Mouse (Mus musculus): ENCODE results near the gene Alx3.

Alx3 gene

GRCm38 (mm10) chr3:107594662-107595263 lies at the start of gene Alx3:
Gene Alx3, plus strand, starts transcription at chr3:107595031.
- no peak for DNase-seq (ENCODE audit: low read depth, low spot score)

- no peak for DNase-seq (ENCODE audit: low read depth, low spot score)
Observed at GRCm38 (mm10) chr3:107545278-107545677, 49.6 kb upstream of the Alx3 start.

GRCm38 (mm10) chr3:107545716-107546412 lies 49.0 kb upstream of the Alx3 start:
- DNase-seq (ENCODE audit: low read depth, low spot score): no peak

- no peak for DNase-seq (ENCODE audit: low read depth, low spot score)
Observed at GRCm38 (mm10) chr3:107546956-107547355, 47.9 kb upstream of the Alx3 start.

- peak; percentile 16 for DNase-seq (ENCODE audit: low read depth, low spot score)
Observed at GRCm38 (mm10) chr3:107550409-107551049, 44.3 kb upstream of the Alx3 start.

GRCm38 (mm10) chr3:107554842-107555241 lies 40.0 kb upstream of the Alx3 start, which contains the start of gene Ubl4b:
Gene Ubl4b, minus strand, starts transcription at chr3:107555073.
- no peak for DNase-seq (ENCODE audit: low read depth, low spot score)

GRCm38 (mm10) chr3:107558740-107559139 lies 36.1 kb upstream of the Alx3 start:
- DNase-seq (ENCODE audit: low read depth, low spot score): no peak

- no peak for DNase-seq (ENCODE audit: low read depth, low spot score)
Observed at GRCm38 (mm10) chr3:107559183-107559582, 35.6 kb upstream of the Alx3 start.

- no peak for DNase-seq (ENCODE audit: low read depth, low spot score)
Observed at GRCm38 (mm10) chr3:107562104-107562503, 32.7 kb upstream of the Alx3 start.

- DNase-seq (ENCODE audit: low read depth, low spot score): no peak
Observed at GRCm38 (mm10) chr3:107562591-107562990, 32.2 kb upstream of the Alx3 start.

GRCm38 (mm10) chr3:107563880-107564279 lies 31.0 kb upstream of the Alx3 start:
- DNase-seq (ENCODE audit: low read depth, low spot score): no peak

- DNase-seq (ENCODE audit: low read depth, low spot score): no peak
Observed at GRCm38 (mm10) chr3:107565331-107565730, 29.5 kb upstream of the Alx3 start.

- no peak for DNase-seq (ENCODE audit: low read depth, low spot score)
Observed at GRCm38 (mm10) chr3:107567766-107568165, 27.1 kb upstream of the Alx3 start.

GRCm38 (mm10) chr3:107568721-107569120 lies 26.1 kb upstream of the Alx3 start:
- DNase-seq (ENCODE audit: low read depth, low spot score): no peak

GRCm38 (mm10) chr3:107571205-107571604 lies 23.6 kb upstream of the Alx3 start:
- DNase-seq (ENCODE audit: low read depth, low spot score): no peak

GRCm38 (mm10) chr3:107576807-107577206 lies 18.0 kb upstream of the Alx3 start:
- DNase-seq (ENCODE audit: low read depth, low spot score): no peak

- DNase-seq (ENCODE audit: low read depth, low spot score): no peak
Observed at GRCm38 (mm10) chr3:107577810-107578390, 16.9 kb upstream of the Alx3 start.

- DNase-seq (ENCODE audit: low read depth, low spot score): no peak
Observed at GRCm38 (mm10) chr3:107579466-107579865, 15.4 kb upstream of the Alx3 start.

GRCm38 (mm10) chr3:107581103-107582010 lies 13.5 kb upstream of the Alx3 start:
- no peak for DNase-seq (ENCODE audit: low read depth, low spot score)

GRCm38 (mm10) chr3:107582130-107582874 lies 12.5 kb upstream of the Alx3 start:
- no peak for DNase-seq (ENCODE audit: low read depth, low spot score)
